Mouse (Mus musculus) forebrain, embryonic 10.5 days (tissue): Measurements from ENCODE around the gene Zfp341. TPM values are rescaled to one million over a fixed set of nuclear protein-coding genes. Genes with fewer than 3 reads are reported as not detected.
A peak's percentile ranks its signal among the peaks of the same experiment; 100 is the strongest.

Experiments
- DNase-seq: peaks from one replicate; pipeline ENCODE4 v3.0.0-alpha.2; 2017; ENCODE audit warnings: low spot score; ENCODE audit errors: extremely low spot score
- H3K27ac ChIP-seq: fragments of 300-500 bp; sonication (generic); 2 replicates; pipeline ENCODE4 v1.5.1; 2016; ENCODE audit warnings: mild to moderate bottlenecking
- H3K27me3 ChIP-seq: fragments of 300-500 bp; sonication (generic); 2 replicates; pipeline ENCODE4 v1.6.1; 2016; ENCODE audit warnings: mild to moderate bottlenecking; ENCODE audit not compliant: poor library complexity, severe bottlenecking
- H3K36me3 ChIP-seq: fragments of 300-500 bp; sonication (generic); replicated peaks from 2 replicates; pipeline ENCODE4 v1.6.1; 2016; ENCODE audit warnings: mild to moderate bottlenecking, moderate library complexity
- H3K4me1 ChIP-seq: fragments of 300-500 bp; sonication (generic); 2 replicates; pipeline ENCODE4 v1.6.1; 2016
- H3K4me3 ChIP-seq: fragments of 300-500 bp; sonication (generic); 2 replicates; pipeline ENCODE4 v1.5.1; 2016; ENCODE audit warnings: mild to moderate bottlenecking, moderate library complexity
- H3K9me3 ChIP-seq: fragments of 300-500 bp; sonication (generic); 2 replicates; pipeline ENCODE4 v1.6.1; 2016; ENCODE audit warnings: mild to moderate bottlenecking, moderate library complexity
- WGBS: fragments of 180-500 bp; shearing (Covaris S2); methylation state at CpG from one replicate; pipeline ENCODE4 v1.1.7; 2016; 5-methylcytosine and 5-hydroxymethylcytosine counted together
- polyA plus RNA-seq: library from polyadenylated mRNA; unstranded; fragments of >200 nt; fragmentation: Nextera tagmentation; extraction: Ambion mirVana; gene quantifications from 2 replicates; pipeline ENCODE4 v1.2.1, GENCODE M21; 2016

Gene Zfp341
- polyA plus RNA-seq, 1 experiment from 2014 or later, result 0.93 TPM

GRCm38 (mm10) chr2:154572996-154573395 is 40.1 kb upstream of the Zfp341 start:
- Histone ChIP-seq H3K27me3 (peaks cover 10% of the 10 kb centered on the region; the same call in 1 of the 2 replicates), H3K4me1 (peaks cover 50% of the 10 kb centered on the region), H3K36me3 (peaks cover 1% of the 10 kb centered on the region), H3K4me3 (no peak overlapping the region), H3K27ac (no peak overlapping the region), H3K9me3 (no peaks in the 10 kb centered on the region)
- 83% methylated on average over 3 of the region's 3 CpGs for WGBS
- no peak for DNase-seq

DNA sequence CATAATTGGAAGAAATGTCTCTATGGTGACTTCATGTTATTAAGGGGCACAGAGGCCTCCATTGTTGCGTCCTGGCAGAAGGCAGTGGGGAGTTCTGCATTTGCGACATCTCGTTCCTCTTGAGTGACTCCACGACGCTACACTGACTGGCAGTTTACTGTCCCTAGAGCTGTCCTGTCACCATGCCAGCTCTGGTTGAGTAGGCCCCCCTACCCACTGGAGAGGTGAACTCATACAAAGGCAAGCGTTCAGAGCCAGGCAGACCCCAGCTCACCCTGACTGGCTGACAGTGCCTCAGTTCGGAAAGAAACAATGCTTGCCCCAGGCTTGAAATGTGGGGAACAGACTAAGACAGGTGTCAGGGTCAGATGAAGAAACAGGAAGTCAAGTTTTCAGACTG is 38.8 kb upstream of the Zfp341 start:
- DNase-seq, result no peak
- Histone ChIP-seq H3K9me3 (no peaks in the 10 kb centered on the region), H3K4me1 (peaks cover 38% of the 10 kb centered on the region), H3K4me3 (no peak overlapping the region), H3K27ac (no peak overlapping the region), H3K36me3 (no peaks in the 10 kb centered on the region), H3K27me3 (peaks cover 10% of the 10 kb centered on the region; the same call in 1 of the 2 replicates)
- WGBS, result 76% methylated on average over 7 of the region's 7 CpGs

- no peaks in the 10 kb centered on the region for H3K36me3 ChIP-seq
- peak; percentile 42 for DNase-seq
- H3K4me3 ChIP-seq, result peak overlapping the region; percentile 20; the same call in 1 of the 2 replicates
- WGBS, result 39% methylated on average over 12 of the region's 12 CpGs
- 0 out of 2 replicates have a peak, but pooled peaks cover under 1% of the 10 kb centered on the region for H3K27me3 ChIP-seq
- peaks cover 20% of the 10 kb centered on the region for H3K4me1 ChIP-seq
- H3K9me3 ChIP-seq, result no peaks in the 10 kb centered on the region
- peak overlapping the region; percentile 83 for H3K27ac ChIP-seq
Observed at GRCm38 (mm10) chr2:154576876-154577743, 36.0 kb upstream of the Zfp341 start.

GRCm38 (mm10) chr2:154577744-154578067 is 35.4 kb upstream of the Zfp341 start:
- Histone ChIP-seq H3K27me3 (no peaks in the 10 kb centered on the region), H3K36me3 (no peaks in the 10 kb centered on the region), H3K27ac (peak overlapping the region; percentile 83), H3K4me3 (no peak overlapping the region), H3K9me3 (no peaks in the 10 kb centered on the region), H3K4me1 (peaks cover 20% of the 10 kb centered on the region)
- DNase-seq, result no peak
- 68% methylated on average over 6 of the region's 6 CpGs for WGBS

DNA sequence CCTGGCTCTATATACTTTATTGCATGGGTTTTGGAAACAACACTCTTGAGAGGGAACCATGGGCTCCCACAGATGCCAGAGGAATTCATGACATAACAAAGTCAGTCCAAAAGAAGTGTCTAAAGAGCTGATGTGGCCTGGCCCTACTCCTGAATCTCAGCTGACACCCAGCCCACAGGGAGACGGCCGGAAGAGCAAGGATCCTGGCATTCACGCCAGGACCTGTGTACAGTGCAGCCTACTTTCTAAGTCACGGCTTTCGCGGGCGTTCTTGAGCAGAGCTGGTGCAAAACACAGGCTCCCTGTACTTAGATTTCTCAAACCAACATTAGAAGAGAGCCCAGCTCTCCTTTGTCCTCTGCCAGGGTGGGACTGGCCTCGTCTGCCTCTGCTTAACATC is 32.5 kb upstream of the Zfp341 start:
- Histone ChIP-seq H3K4me1 (peaks cover 32% of the 10 kb centered on the region), H3K9me3 (no peaks in the 10 kb centered on the region), H3K36me3 (no peaks in the 10 kb centered on the region), H3K27me3 (no peaks in the 10 kb centered on the region), H3K27ac (peak overlapping the region; percentile 21; the same call in 1 of the 2 replicates), H3K4me3 (no peak overlapping the region)
- DNase-seq, result no peak
- 90% methylated on average over 8 of the region's 8 CpGs for WGBS

DNA sequence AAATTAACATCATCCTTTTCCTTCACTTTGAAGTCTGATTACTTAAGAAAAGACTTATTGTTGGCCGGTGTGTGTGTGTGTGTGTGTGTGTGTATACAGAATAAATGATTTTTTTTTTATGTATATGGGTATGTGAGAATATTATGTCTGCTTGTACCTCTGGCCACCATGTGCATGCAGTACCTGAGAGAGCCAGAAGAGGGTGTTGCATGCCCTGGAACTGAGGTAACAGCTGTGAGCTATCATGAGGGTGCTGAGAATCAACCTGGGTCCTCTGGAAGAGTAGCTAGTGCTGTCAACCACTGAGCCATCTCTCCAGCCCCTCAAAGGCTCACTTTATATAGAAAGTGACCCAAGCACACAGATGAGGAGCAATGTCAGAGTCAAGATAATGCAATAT is 31.7 kb upstream of the Zfp341 start:
- H3K27me3 ChIP-seq, result no peaks in the 10 kb centered on the region
- no peak overlapping the region for H3K4me3 ChIP-seq
- no peaks in the 10 kb centered on the region for H3K36me3 ChIP-seq
- WGBS, result 88% methylated on average over 1 of the region's 1 CpGs
- no peak overlapping the region for H3K27ac ChIP-seq
- DNase-seq, result no peak
- H3K9me3 ChIP-seq, result no peaks in the 10 kb centered on the region
- peaks cover 31% of the 10 kb centered on the region for H3K4me1 ChIP-seq

DNA sequence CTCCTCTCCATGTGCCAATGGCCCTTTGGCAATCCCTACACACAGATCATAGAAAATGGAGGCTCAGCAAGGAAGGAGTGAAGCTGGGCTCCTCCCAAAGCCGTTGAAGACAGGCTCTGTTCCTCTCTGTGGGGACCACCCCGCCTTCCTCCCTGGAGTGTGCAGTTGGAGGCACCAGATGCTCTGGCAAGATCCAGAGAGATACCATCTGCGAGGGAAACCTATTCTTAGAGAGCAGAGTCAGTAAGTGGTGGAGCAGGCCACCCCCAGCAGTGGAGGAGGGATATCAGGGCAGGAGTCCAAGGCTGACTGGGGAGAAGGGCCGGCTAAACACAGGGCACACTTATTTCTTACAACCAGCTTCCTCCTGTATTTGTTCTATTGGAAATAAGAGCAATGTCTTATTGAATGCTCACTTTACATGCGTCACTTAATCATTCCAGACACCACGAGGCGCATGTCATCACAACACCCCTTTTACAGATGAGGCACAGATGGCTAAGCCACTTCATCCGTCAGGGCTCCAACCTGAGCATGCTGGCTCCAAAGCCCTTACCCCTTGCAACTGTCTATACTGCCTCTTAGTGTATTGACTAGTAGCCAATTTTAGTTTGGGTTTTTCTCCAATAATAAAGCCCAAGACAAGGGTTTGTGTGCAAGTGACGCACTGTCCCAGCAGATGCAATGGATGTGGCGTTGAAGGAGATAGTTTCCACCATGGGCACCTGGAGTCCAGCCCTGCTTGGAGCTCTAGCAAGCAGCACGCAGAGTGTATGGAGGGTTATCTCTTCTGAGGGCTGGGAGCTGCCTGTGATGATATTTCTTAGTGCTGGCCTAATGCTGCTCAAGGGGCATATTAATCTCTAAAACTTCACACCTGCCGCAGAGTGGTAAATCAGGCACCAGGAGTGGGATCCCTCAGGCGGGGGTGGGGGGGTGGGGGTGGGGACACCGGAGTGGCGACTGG is 28.9 kb upstream of the Zfp341 start:
- Histone ChIP-seq H3K9me3 (no peaks in the 10 kb centered on the region), H3K36me3 (no peaks in the 10 kb centered on the region; the same call in 1 of the 2 replicates), H3K4me3 (no peak overlapping the region), H3K27ac (peak overlapping the region; percentile 40; the same call in 1 of the 2 replicates), H3K4me1 (peaks cover 15% of the 10 kb centered on the region; the same call in 1 of the 2 replicates), H3K27me3 (no peaks in the 10 kb centered on the region)
- WGBS, result 80% methylated on average over 15 of the region's 15 CpGs
- DNase-seq, result no peak

GRCm38 (mm10) chr2:154584931-154585601 is 28.0 kb upstream of the Zfp341 start:
- H3K36me3 ChIP-seq, result no peaks in the 10 kb centered on the region; the same call in 1 of the 2 replicates
- H3K4me3 ChIP-seq, result no peak overlapping the region
- no peak for DNase-seq
- peaks cover 15% of the 10 kb centered on the region; the same call in 1 of the 2 replicates for H3K4me1 ChIP-seq
- 78% methylated on average over 17 of the region's 17 CpGs for WGBS
- H3K27me3 ChIP-seq, result no peaks in the 10 kb centered on the region
- H3K9me3 ChIP-seq, result no peaks in the 10 kb centered on the region
- H3K27ac ChIP-seq, result peak overlapping the region; percentile 40; the same call in 1 of the 2 replicates

GRCm38 (mm10) chr2:154586405-154586804 is 26.7 kb upstream of the Zfp341 start:
- H3K9me3 ChIP-seq, result no peaks in the 10 kb centered on the region
- WGBS, result 70% methylated on average over 5 of the region's 5 CpGs
- H3K4me1 ChIP-seq, result peaks cover 15% of the 10 kb centered on the region; the same call in 1 of the 2 replicates
- no peak overlapping the region for H3K4me3 ChIP-seq
- H3K36me3 ChIP-seq, result no peaks in the 10 kb centered on the region; the same call in 1 of the 2 replicates
- DNase-seq, result no peak
- H3K27me3 ChIP-seq, result no peaks in the 10 kb centered on the region
- H3K27ac ChIP-seq, result no peak overlapping the region

GRCm38 (mm10) chr2:154589051-154589450 is 24.0 kb upstream of the Zfp341 start:
- H3K9me3 ChIP-seq, result no peaks in the 10 kb centered on the region; the same call in 1 of the 2 replicates
- H3K4me1 ChIP-seq, result peaks cover 15% of the 10 kb centered on the region; the same call in 1 of the 2 replicates
- WGBS, result 81% methylated on average over 4 of the region's 4 CpGs
- H3K27ac ChIP-seq, result no peak overlapping the region
- no peak overlapping the region for H3K4me3 ChIP-seq
- H3K27me3 ChIP-seq, result no peaks in the 10 kb centered on the region
- DNase-seq, result no peak
- peaks cover 3% of the 10 kb centered on the region; the same call in 1 of the 2 replicates for H3K36me3 ChIP-seq

DNA sequence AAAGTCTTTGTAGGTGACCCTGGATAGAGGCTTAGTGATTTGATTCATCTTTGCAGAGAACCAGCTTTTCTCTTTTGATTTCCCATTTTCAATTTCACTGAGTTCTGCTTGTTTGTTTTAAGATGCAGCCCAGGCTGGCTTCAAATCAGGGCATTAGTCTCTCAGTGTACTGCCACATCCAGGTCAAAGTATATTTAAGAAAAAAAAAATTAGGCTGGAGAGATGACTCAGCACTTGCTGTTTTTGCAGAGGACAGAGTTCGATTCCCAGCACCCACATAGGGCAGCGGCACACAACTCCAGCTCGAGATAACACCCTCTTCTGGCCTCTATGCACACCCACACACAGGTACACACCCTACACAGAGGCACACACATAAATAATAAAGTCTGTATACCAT is 21.9 kb upstream of the Zfp341 start:
- Histone ChIP-seq H3K36me3 (peaks cover 3% of the 10 kb centered on the region; the same call in 1 of the 2 replicates), H3K4me1 (no peaks in the 10 kb centered on the region), H3K27ac (no peak overlapping the region), H3K4me3 (no peak overlapping the region), H3K9me3 (no peaks in the 10 kb centered on the region; the same call in 1 of the 2 replicates), H3K27me3 (no peaks in the 10 kb centered on the region)
- WGBS, result 86% methylated on average over 3 of the region's 3 CpGs
- no peak for DNase-seq

GRCm38 (mm10) chr2:154593025-154593424 is 20.1 kb upstream of the Zfp341 start:
- WGBS, result 75% methylated on average over 3 of the region's 3 CpGs
- no peaks in the 10 kb centered on the region for H3K4me1 ChIP-seq
- H3K4me3 ChIP-seq, result no peak overlapping the region
- H3K27me3 ChIP-seq, result no peaks in the 10 kb centered on the region
- DNase-seq, result no peak
- H3K27ac ChIP-seq, result no peak overlapping the region
- H3K36me3 ChIP-seq, result 0 out of 2 replicates have a peak, but pooled peaks cover 3% of the 10 kb centered on the region
- H3K9me3 ChIP-seq, result no peaks in the 10 kb centered on the region; the same call in 1 of the 2 replicates
